Mouse (Mus musculus) neural tube, embryonic 10.5 days (tissue): ENCODE data around the gene Gemin6.
A peak's percentile ranks its signal among the peaks of the same experiment; 100 is the strongest.
"Not testable (repeated sequence)": the region's sequence is repeated elsewhere in the genome, so short reads cannot be mapped to it uniquely, and the experiment has no call there.

Experiments used
- DNase-seq: peaks from one replicate; pipeline ENCODE4 v3.0.0-alpha.2; 2017; ENCODE audit warnings: low spot score; ENCODE audit errors: extremely low spot score

Gemin6 gene

DNA sequence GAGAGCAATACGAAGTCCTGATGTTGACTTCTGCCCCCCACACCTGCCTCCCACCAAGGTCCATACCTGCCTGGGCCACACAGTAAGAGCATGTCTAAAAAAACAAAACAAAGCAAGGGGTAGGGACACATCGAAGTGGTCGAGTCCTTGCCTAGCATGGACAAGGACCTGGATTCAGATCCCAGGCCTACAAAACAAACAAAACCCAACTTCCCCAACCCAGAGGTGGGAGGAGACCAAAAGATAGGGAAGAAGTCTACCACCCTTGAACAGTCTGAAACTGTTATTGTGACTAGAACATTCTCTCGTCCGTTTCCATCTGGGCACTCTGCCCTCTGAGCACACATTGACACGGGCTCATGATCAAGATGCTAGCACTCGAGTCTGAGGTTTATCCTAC, 10.1 kb downstream of the Gemin6 start:
- DNase-seq, result no peak

DNA sequence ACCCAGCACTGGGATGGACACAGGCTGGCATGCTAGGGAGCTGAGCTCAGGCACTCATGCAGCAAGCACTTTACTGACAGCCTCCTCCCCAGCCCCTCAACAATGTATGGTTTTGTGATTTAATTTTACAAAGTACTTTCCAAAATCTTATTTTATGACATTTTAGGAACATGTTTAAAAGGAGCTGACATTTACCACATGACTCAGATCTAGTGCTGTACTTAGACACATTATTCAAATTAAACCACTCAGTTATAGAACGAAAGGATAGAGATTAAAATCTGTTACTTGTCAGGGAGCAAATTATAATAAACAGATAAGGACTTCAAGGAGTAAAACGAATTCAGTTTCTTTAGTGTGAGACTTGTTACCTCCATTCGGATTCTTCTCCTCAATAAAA, 11.2 kb downstream of the Gemin6 start:
- DNase-seq, result no peak

DNA sequence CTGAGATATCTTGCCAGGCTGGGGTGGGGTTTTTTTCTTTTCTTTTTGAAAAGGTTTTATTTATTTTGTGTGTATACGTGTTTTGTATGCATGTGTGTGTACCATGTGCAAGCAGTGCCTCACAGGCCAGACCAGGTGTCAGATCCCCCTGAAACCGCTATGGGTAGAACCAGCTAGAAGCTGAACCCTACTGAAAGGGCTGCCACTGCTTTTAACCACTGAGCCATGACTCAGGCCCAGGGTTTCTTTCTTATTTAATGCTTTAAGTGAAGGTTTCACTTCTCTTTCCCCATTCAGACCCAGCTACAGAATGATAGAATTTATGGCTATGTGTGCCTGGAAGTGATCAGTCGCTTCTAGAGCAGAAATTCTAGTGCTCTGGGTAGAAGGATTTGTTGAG, 12.6 kb downstream of the Gemin6 start:
- no peak for DNase-seq

DNA sequence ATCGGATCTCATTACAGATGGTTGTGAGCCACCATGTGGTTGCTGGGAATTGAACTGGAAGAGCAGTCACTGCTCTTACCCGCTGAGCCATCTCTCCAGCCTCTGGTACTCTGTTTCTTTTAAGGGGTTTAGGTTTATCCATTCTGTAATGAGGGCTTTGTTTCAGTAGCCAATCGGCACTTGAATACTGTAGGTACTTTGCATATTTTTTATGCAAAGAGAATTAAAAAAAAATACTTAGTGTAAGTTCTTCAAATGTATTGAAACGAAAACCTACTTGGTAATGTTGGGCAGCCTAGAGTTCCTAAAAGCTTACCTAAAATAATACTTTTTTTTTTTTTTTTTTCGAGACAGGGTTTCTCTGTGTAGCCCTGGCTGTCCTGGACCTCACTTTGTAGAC, 13.2 kb downstream of the Gemin6 start:
- no peak for DNase-seq

DNA sequence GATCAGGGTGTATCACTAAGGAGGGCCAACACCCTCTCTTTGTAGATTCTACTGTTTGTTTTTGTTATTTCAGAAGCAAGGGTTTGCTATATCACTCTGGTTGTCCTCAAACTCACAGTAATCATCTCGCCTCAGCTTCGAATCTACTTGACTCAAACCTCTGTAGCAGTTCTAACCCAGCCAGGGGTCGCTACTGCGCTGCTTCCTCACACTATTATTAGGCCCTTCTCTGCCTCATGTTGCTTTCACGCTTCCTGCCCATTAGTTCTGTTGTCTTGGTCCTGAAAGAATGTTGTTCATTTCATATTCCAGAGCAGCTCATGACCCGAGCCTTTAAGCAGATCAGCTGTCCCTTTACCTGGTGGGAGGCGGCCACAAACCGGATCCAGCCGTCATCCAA, 17.4 kb downstream of the Gemin6 start:
- DNase-seq, result no peak

DNA sequence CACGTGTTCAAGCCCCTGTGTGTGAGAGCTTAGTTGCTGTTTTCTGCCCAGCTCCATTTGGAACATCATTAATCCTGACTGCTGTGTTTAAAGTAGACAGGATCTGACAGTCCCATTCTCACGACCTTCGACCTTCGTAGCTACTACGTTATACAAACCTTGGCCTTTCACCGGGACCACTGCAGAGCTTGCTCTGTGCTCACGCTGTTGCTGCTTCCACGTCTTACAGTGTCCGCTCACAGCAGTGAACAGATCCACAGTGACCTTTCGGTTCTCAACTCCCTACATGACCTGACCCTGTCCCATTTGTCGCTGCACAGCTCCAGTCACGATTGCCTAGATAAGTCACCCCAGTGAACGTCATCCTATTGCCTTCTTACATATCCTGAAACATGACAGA, 18.9 kb downstream of the Gemin6 start:
- no peak for DNase-seq

DNA sequence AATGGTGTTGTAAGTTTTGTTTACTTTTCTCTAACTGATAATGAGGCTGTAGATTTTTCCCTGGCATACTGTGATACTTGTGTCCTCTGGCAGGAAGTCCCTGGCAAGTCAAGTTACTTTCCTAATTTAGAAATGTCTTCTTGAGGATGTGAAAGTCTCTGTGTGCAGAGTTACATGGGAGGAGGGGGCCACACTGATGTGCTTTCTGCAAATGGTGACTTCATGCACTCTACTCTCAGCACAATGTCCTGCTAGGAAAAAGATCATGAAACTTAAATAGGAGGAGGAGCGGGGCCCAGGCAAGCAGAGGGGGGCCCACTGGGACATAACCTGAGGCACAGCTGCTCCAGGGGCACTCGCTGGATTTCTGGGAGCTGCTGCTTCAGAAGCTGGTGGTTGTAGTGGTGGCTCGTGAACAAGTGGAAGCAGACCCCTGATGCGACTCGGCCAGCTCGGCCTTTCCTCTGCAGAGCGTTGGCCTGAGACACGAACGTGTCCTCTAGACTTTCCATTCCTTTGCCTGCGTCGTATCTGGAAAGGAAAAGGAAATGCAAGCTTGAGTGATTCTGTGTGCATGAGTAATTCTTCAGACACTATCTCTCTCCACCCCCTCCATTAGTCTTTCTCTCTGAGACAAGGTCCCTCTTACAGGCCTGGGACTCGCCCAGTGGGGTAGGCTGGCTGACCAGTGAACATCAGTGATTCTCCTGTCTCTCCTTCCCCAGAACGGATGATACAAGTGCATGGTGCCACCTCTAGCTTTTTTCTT, 28.7 kb downstream of the Gemin6 start:
- no peak for DNase-seq

DNA sequence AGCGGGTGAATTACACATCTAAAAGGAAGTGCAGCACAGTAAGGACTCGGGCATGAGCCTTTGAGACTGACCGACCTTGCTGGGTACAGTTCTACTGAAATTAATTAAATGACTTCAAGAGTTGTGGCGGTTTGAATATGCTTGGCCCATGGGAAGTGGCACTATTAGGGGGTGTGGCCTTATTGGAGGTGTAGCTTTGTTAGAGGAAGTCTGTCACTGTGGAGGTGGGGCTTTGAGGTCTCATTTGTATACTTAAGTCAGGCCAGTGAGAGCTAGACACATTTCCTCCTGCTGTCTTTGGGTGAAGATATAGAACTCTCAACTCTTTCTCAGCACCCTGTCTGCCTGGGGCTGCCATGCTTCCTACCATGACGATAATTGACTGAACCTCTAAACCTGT, 30.2 kb downstream of the Gemin6 start:
- DNase-seq, result no peak

DNA sequence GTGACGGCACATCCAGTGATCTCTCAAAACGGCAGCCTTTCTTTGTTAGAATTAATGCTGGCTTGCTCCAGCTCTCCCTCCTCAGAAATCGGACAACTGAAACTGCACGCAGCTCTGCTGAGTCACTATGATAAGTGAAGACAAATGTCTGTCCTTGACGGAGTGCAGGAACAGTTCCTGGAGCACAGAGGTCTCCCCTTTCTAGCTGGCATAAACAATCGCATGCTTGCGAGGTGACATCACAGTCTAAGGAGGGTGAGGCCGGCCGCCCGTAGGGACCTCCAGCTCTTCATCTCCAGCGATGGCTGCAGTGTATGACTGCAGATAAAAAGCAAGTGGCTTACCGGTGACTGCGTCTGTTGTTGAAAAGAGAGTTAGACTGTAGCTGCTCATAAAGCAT, 31.0 kb downstream of the Gemin6 start:
- DNase-seq, result peak; percentile 15

DNA sequence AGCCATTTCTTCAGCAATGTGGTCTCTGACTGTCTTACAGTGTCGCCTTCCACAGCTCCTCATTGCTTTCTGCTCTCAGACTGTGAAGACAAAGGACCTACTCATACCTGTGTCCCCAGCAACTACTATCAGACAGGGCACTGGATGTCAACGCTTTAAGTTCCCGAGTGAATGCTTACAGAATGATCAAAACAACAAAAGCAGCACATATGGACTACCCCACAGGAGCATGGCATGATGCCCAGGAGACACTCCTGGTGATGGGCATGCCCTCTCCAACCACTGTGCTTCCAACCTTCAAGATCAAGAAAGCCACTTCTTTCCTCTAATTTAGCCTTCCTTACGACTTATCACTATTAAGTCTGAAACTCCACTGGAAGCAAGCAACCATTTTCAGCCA, 42.8 kb downstream of the Gemin6 start:
- no peak for DNase-seq

DNA sequence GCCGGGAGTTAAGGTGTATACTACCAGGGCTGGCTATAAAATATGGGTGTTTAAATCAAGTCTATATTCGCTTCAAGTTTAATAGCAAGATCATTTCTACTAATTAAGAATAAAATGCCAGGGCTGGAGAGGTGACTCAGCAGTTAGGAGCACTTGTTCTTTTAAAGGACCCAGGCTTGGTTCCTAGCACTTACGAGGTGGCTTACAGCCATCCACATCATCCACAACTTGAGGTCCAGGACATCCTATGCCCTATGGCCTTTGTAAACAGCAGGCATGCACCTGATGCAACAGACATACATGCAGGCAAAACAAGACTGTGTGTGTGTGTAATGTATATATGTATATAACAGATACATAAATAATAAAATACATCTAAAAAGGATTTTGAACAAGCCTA, 43.9 kb downstream of the Gemin6 start:
- no peak for DNase-seq

DNA sequence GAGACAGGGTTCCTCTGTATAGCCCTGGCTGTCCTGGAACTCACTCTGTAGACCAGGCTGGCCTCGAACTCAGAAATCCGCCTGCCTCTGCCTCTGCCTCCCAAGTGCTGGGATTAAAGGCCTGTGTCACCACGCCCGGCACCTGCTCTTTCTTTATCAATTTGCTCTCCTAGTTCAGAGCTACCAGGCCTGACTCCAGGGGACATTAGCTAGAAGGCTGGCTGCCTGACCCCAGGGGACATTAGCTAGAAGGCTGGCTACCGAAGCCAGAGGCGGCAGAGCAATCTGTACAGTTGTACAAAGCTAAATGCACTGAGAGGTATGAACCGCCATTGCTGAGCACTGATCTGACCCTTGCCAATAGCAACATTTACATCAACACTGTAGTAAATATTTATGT, 46.4 kb downstream of the Gemin6 start:
- not testable (repeated sequence) for DNase-seq
